Mouse (Mus musculus): ENCODE data around the gene Cebpe. TPM values are rescaled to one million over a fixed set of nuclear protein-coding genes. Genes with fewer than 3 reads are reported as not detected.

Cebpe gene
- total and polyA plus RNA-seq, 3 experiments, result 0.32 TPM; not detected in 2

GRCm38 (mm10) chr14:54676290-54676689 lies 35.7 kb downstream of the Cebpe start:
- DNase-seq (ENCODE audit: low read depth, low spot score), result no peak
- H3K27me3 ChIP-seq (ENCODE audit: control insufficient read depth in 1 of 2, insufficient read depth in 2 of 2, low read length in 2 of 2), result no peaks in the 10 kb centered on the region
- H3K9ac ChIP-seq (ENCODE audit: control insufficient read depth, low read depth, low read length, poor library complexity, severe bottlenecking), result no peak overlapping the region
- H3K9me3 ChIP-seq (replicated peaks; ENCODE audit: insufficient read depth, low read length), result no peaks in the 10 kb centered on the region
- no peaks in the 10 kb centered on the region for H3K4me1 ChIP-seq (ENCODE audit: control insufficient read depth in 1 of 2, insufficient read depth in 2 of 2, low read length in 2 of 2)
- H3K4me3 ChIP-seq (ENCODE audit: control insufficient read depth in 1 of 2, insufficient read depth in 1 of 2, low read depth in 2 of 2, low read length in 2 of 2), result no peak overlapping the region
- 0 out of 2 replicates have a peak, but pooled peaks cover 1% of the 10 kb centered on the region for H3K79me2 ChIP-seq (ENCODE audit: control insufficient read depth, insufficient read depth, low read length, poor library complexity)
- H3K36me3 ChIP-seq (ENCODE audit: control insufficient read depth in 1 of 2, insufficient read depth in 2 of 2, low read length in 2 of 2), result peaks cover 0 to 23% of the 10 kb centered on the region in 2 experiments; a peak in 2 of 4 replicates
- no peak overlapping the region for H3K27ac ChIP-seq (ENCODE audit: control insufficient read depth, low read depth, low read length)
- TF ChIP-seq ETS1 (IDR thresholded peaks at IDR 0.05; ENCODE audit: low read depth, low read length) (no peak), ZMIZ1 (IDR thresholded peaks at IDR 0.05; ENCODE audit: low read depth, low read length) (no peak), HCFC1 (IDR thresholded peaks at IDR 0.05; ENCODE audit: low read depth, low read length) (no peak), GATA1 (IDR thresholded peaks at IDR 0.05; ENCODE audit: low read depth, low read length) (no peak), POLR2AphosphoS5 (IDR thresholded peaks at IDR 0.05; ENCODE audit: borderline replicate concordance, low read depth, low read length) (no peak), CHD2 (IDR thresholded peaks at IDR 0.05; ENCODE audit: low read length) (no peak), NRF1 (IDR thresholded peaks at IDR 0.05; ENCODE audit: insufficient read depth, low read depth, low read length, poor library complexity, severe bottlenecking) (no peak), ZC3H11A (IDR thresholded peaks at IDR 0.05; ENCODE audit: low read depth, low read length) (no peak), MAFK (IDR thresholded peaks at IDR 0.05; ENCODE audit: borderline replicate concordance, low read depth, low read length) (no peak), BHLHE40 (IDR thresholded peaks at IDR 0.05; ENCODE audit: borderline replicate concordance, low read depth, low read length) (no peak), USF2 (IDR thresholded peaks at IDR 0.05; ENCODE audit: borderline replicate concordance in 1 of 2, insufficient read depth in 1 of 2, low read depth in 1 of 2, low read length in 2 of 2) (no peak), MXI1 (IDR thresholded peaks at IDR 0.05; ENCODE audit: low read depth, low read length) (no peak), MEF2A (IDR thresholded peaks at IDR 0.05; ENCODE audit: extremely low read depth, insufficient replicate concordance, low read depth, low read length, poor library complexity, severe bottlenecking) (no peak), TAL1 (IDR thresholded peaks at IDR 0.05; ENCODE audit: low read length) (no peak), EP300 (IDR thresholded peaks at IDR 0.05; ENCODE audit: low read depth in 1 of 2, low read length in 2 of 2) (no peak), JUND (IDR thresholded peaks at IDR 0.05; ENCODE audit: low read depth, low read length) (no peak)

DNA sequence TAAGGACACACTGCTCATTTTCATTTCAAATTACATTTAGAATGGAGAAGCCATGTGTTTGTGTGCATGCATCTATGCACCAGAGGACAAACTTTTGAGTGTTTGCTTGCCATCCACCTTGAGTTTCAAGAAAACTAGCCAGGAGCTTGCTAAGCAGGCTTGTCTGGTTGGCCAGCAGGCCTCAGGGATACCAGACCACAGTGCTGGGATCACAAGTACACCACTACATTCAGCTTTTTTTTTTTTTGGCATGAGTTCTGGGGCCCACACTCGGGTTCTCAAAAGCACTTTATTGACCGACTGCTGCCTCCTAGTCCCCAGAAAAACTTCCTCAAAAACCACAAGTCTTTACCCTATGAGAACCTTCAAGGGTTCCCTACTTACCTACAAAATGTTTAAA lies 37.7 kb downstream of the Cebpe start:
- Histone ChIP-seq H3K27ac (ENCODE audit: control insufficient read depth, low read depth, low read length) (no peak overlapping the region), H3K79me2 (ENCODE audit: control insufficient read depth, insufficient read depth, low read length, poor library complexity) (no peaks in the 10 kb centered on the region), H3K36me3 (ENCODE audit: control insufficient read depth in 1 of 2, insufficient read depth in 2 of 2, low read length in 2 of 2) (peaks cover 0 to 21% of the 10 kb centered on the region in 2 experiments; a peak in 2 of 4 replicates), H3K4me1 (ENCODE audit: control insufficient read depth in 1 of 2, insufficient read depth in 2 of 2, low read length in 2 of 2) (no peaks in the 10 kb centered on the region), H3K4me3 (ENCODE audit: control insufficient read depth in 1 of 2, insufficient read depth in 1 of 2, low read depth in 2 of 2, low read length in 2 of 2) (no peak overlapping the region), H3K9ac (ENCODE audit: control insufficient read depth, low read depth, low read length, poor library complexity, severe bottlenecking) (no peak overlapping the region), H3K27me3 (ENCODE audit: control insufficient read depth in 1 of 2, insufficient read depth in 2 of 2, low read length in 2 of 2) (no peaks in the 10 kb centered on the region), H3K9me3 (replicated peaks; ENCODE audit: insufficient read depth, low read length) (no peaks in the 10 kb centered on the region)
- no peak for DNase-seq (ENCODE audit: low read depth, low spot score)
- TF ChIP-seq ZNF384 (IDR thresholded peaks at IDR 0.05; ENCODE audit: low read depth, low read length), result no peak
- no peak for TF ChIP-seq ZKSCAN1 (IDR thresholded peaks at IDR 0.05; ENCODE audit: low read depth, low read length)
- no peak for TF ChIP-seq HCFC1 (IDR thresholded peaks at IDR 0.05; ENCODE audit: low read depth, low read length)
- no peak for TF ChIP-seq CHD2 (IDR thresholded peaks at IDR 0.05; ENCODE audit: low read length)
- TF ChIP-seq RCOR1 (IDR thresholded peaks at IDR 0.05; ENCODE audit: low read depth, low read length), result no peak
- TF ChIP-seq CHD1 (IDR thresholded peaks at IDR 0.05; ENCODE audit: low read depth, low read length), result no peak
- TF ChIP-seq JUND (IDR thresholded peaks at IDR 0.05; ENCODE audit: low read depth, low read length), result no peak
- no peak for TF ChIP-seq EP300 (IDR thresholded peaks at IDR 0.05; ENCODE audit: low read depth in 1 of 2, low read length in 2 of 2)
- TF ChIP-seq E2F4 (IDR thresholded peaks at IDR 0.05; ENCODE audit: borderline replicate concordance, low read depth, low read length), result no peak
- TF ChIP-seq GATA1 (IDR thresholded peaks at IDR 0.05; ENCODE audit: low read depth, low read length), result no peak
- no peak for TF ChIP-seq USF2 (IDR thresholded peaks at IDR 0.05; ENCODE audit: borderline replicate concordance in 1 of 2, insufficient read depth in 1 of 2, low read depth in 1 of 2, low read length in 2 of 2)
- TF ChIP-seq SMC3 (IDR thresholded peaks at IDR 0.05; ENCODE audit: low read depth, low read length), result no peak
- TF ChIP-seq SIN3A (IDR thresholded peaks at IDR 0.05; ENCODE audit: low read length), result no peak
- TF ChIP-seq MYC (IDR thresholded peaks at IDR 0.05; ENCODE audit: low read depth, low read length), result no peak
- TF ChIP-seq GABPA (IDR thresholded peaks at IDR 0.05; ENCODE audit: low read depth, low read length), result no peak
- TF ChIP-seq NRF1 (IDR thresholded peaks at IDR 0.05; ENCODE audit: insufficient read depth, low read depth, low read length, poor library complexity, severe bottlenecking), result no peak
- no peak for TF ChIP-seq ZC3H11A (IDR thresholded peaks at IDR 0.05; ENCODE audit: low read depth, low read length)
- TF ChIP-seq TCF12 (IDR thresholded peaks at IDR 0.05; ENCODE audit: low read depth, low read length), result no peak
